Mouse (Mus musculus) kidney, adult 2 months (tissue): Measurements from ENCODE around the gene Zscan5b. TPM values are rescaled to one million over a fixed set of nuclear protein-coding genes. Genes with fewer than 3 reads are reported as not detected.

Experiments
- DNase-seq: peaks from one replicate; pipeline ENCODE4 v3.0.0; 2021
- H3K27ac ChIP-seq: fragments of 200-500 bp; 2 replicates; pipeline ENCODE4 v1.5.1; 2012; ENCODE audit warnings: low read depth, low read length, control low read depth, inconsistent platforms; ENCODE audit not compliant: insufficient read depth
- H3K27me3 ChIP-seq: fragments of 200-500 bp; replicated peaks from 2 replicates; pipeline ENCODE4 v1.6.1; 2012; ENCODE audit warnings: mild to moderate bottlenecking, moderate library complexity, low read length, inconsistent platforms; ENCODE audit not compliant: control insufficient read depth, insufficient read depth
- H3K36me3 ChIP-seq: fragments of 200-500 bp; 2 replicates; pipeline ENCODE4 v1.6.1; 2012; ENCODE audit warnings: mild to moderate bottlenecking, moderate library complexity, low read length, inconsistent platforms; ENCODE audit not compliant: control insufficient read depth, insufficient read depth
- H3K4me1 ChIP-seq: fragments of 200-500 bp; 2 replicates; pipeline ENCODE4 v1.6.1; 2011; ENCODE audit warnings: low read length; ENCODE audit not compliant: control insufficient read depth, insufficient read depth
- H3K4me3 ChIP-seq: fragments of 200-500 bp; 2 replicates; pipeline ENCODE4 v1.5.1; 2011; ENCODE audit warnings: mild to moderate bottlenecking, low read depth, low read length, control low read depth; ENCODE audit not compliant: insufficient read depth
- CTCF ChIP-seq: fragments of 200-500 bp; conservative IDR thresholded peaks from 2 replicates; pipeline ENCODE4 v1.5.1; 2011; ENCODE audit warnings: low read depth, mild to moderate bottlenecking, control low read depth, low read length, moderate library complexity, mixed read lengths; ENCODE audit not compliant: insufficient read depth, insufficient read length
- POLR2A ChIP-seq: fragments of 200-500 bp; IDR thresholded peaks from one replicate; pipeline ENCODE4 v1.6.1; 2011; ENCODE audit warnings: low read depth, low read length, control low read depth
- WGBS: fragments of 180-500 bp; shearing (Covaris S2); methylation state at CpG from one replicate; pipeline ENCODE4 v1.1.7; 2018; 5-methylcytosine and 5-hydroxymethylcytosine counted together
- polyA plus RNA-seq: library from polyadenylated mRNA; depleted of rRNA; stranded (reverse); fragments of >200 nt; gene quantifications from 2 replicates; pipeline ENCODE4 v1.2.3, GENCODE M21; 2012; rRNA removed

Gene Zscan5b
- polyA plus RNA-seq, 1 experiment: not detected

DNA sequence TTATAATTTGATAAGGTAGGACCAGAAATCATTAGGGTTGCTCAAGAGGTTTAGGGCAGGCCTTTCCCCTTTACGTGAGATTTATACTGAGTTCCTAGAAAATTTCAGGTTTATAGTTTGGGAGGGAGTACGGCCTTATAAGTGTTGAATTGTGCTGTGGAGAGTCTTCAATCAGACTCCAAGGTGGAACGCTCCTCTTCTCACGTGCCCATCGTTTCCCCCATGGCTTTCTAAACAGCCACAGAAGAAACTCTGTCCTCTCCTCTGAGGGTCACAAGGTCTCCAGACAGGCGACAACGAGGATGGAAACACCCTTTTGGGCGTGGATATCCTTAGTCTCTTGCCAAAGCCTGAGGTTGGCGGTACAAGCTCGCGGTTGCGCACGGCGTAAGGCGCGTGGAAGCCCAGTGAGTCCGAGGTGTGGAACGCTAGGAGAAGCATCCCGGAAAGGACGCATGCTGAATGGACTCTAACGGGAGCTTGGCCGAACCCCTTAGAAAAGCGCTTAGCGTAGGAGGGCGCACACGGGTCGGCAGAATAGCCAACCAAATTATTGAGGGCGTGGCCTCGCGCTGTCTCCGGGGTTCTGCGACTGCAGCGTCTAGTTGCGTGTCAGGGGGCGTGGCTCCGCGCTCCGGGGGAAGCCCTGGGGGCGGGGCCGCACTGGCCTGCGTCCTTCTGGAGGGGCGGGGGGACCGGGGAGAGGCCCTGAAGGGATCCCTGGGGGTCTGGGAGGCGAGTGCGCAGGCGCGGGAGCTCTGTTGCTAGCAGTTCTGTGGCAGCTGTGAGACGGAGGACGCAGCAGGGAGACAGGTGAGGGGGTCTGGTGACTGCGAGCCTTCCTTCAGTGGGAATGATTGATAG lies 64.0 kb downstream of the Zscan5b start, which contains the start of gene Zfp667:
Zfp667 (plus strand) TSS at position 738 of the 864 bp plus-strand sequence.
- WGBS: 3% methylated on average over 50 of the region's 50 CpGs
- TF ChIP-seq CTCF: no peak
- TF ChIP-seq POLR2A: peak; percentile 36
- Histone ChIP-seq H3K36me3 (no peaks in the 10 kb centered on the region), H3K27ac (peak within 1 kb of the TSS; percentile 32; the same call in 1 of the 2 replicates), H3K27me3 (no peaks in the 10 kb centered on the region), H3K4me1 (no peaks in the 10 kb centered on the region), H3K4me3 (peak within 1 kb of the TSS; percentile 52)
- DNase-seq: peak; percentile 98

DNA sequence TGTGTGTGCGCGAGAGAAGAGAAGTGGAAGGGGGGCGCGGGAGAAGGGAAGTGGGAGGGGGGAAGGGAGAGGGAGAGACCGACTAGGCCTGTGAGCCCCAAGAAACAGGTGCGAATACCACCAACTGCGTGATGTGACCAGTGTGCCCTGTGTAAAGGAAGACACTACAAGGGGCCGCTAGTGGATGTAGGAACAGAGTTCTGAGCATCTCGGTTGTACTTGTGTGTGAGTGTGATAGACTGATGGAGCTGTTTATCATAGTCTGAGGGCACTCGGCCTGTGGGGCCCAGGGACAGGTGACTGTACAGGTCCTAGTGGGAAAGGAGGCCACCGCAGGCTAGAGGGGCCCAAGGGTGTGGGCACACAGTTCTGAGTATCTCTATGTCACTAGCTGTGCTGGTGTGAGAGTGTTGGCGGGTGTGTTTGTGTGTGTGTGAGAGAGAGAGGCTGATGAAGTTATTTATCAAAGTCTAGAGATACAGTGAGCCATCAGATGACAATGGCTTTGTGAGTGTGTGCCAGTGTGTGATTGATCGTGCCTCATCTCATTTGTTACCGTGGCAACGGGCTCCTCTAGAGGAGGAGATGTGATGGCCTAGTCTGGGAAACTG lies 64.9 kb downstream of the Zscan5b start:
- Histone ChIP-seq H3K4me3 (peak overlapping the region; percentile 52), H3K27me3 (no peaks in the 10 kb centered on the region), H3K36me3 (no peaks in the 10 kb centered on the region), H3K27ac (no peak overlapping the region), H3K4me1 (no peaks in the 10 kb centered on the region)
- no peak for DNase-seq
- WGBS: 29% methylated on average over 15 of the region's 15 CpGs
- TF ChIP-seq CTCF (no peak), POLR2A (no peak)

Other genes starting within 250 kb of the Zscan5b start
- gene Vmn1r65, start 211.3 kb upstream of the Zscan5b start, polyA plus RNA-seq: not detected in 2 replicates
- gene Nlrp4c, start 177.1 kb upstream of the Zscan5b start, polyA plus RNA-seq: not detected in 2 replicates
- gene Zfp787, start 66.3 kb upstream of the Zscan5b start, polyA plus RNA-seq: 54.2 and 66.1 TPM in 2 replicates
- 47.1 and 65.2 TPM in 2 replicates for gene Zfp444, start 50.1 kb upstream of the Zscan5b start, polyA plus RNA-seq
- gene Galp, start 25.2 kb upstream of the Zscan5b start, polyA plus RNA-seq: not detected in 2 replicates
- gene Epp13, start 30.4 kb downstream of the Zscan5b start, polyA plus RNA-seq: not detected in 2 replicates
- 0.75 and 0.95 TPM in 2 replicates for gene Zfp667, start 64.3 kb downstream of the Zscan5b start, polyA plus RNA-seq
- gene Zfp583, start 109.0 kb downstream of the Zscan5b start, polyA plus RNA-seq: 0.36 and 0.45 TPM in 2 replicates
- gene Gm3854, start 121.5 kb downstream of the Zscan5b start, polyA plus RNA-seq: 0.19 and 0.28 TPM in 2 replicates
- 0.45 and 0.46 TPM in 2 replicates for gene Zfp78, start 141.0 kb downstream of the Zscan5b start, polyA plus RNA-seq
- 2.0 TPM in 2 replicates for gene Zfp28, start 161.0 kb downstream of the Zscan5b start, polyA plus RNA-seq
- gene Smim17, start 176.4 kb downstream of the Zscan5b start, polyA plus RNA-seq: 0.03 TPM in 1 of 2 replicates, not detected in the other
- not detected in 2 replicates for gene Gm20715, start 188.0 kb downstream of the Zscan5b start, polyA plus RNA-seq
- not detected in 2 replicates for gene Olfr1344, start 216.4 kb downstream of the Zscan5b start, polyA plus RNA-seq
- not detected in 2 replicates for gene Olfr1336, start 233.9 kb downstream of the Zscan5b start, polyA plus RNA-seq
- gene Olfr1346, start 244.8 kb downstream of the Zscan5b start, polyA plus RNA-seq: not detected in 2 replicates